Mouse (Mus musculus): Measurements from ENCODE around the gene Rab40c.

The Rab40c gene
- long read RNA-seq, experiment 1, transcript Rab40c-201 (7 exons, 2,466 nt), result major isoform, 6 of 26 reads
- long read RNA-seq, experiment 1, partial matches to known transcripts, result 10 of 26 reads
- long read RNA-seq, experiment 1, other reads (novel, unspliced or antisense), result 6 of 26 reads
- long read RNA-seq, experiment 2, partial matches to known transcripts, result 1 of 7 reads
- long read RNA-seq, experiment 2, other reads (novel, unspliced or antisense), result 2 of 7 reads

GRCm38 (mm10) chr17:25919144-25919785 lies at the start of gene Rab40c:
Gene Rab40c (minus strand): TSS chr17:25919727.
- intact Hi-C loops (cut with DNase I), result no loop called here

GRCm38 (mm10) chr17:25968176-25968575 lies 48.6 kb upstream of the Rab40c start:
- intact Hi-C loops (cut with DNase I), result no loop called here

- intact Hi-C loops (cut with DNase I), result no loop called here
Measured at GRCm38 (mm10) chr17:25967652-25968051, 48.1 kb upstream of the Rab40c start.

GRCm38 (mm10) chr17:25964271-25964670 lies 44.7 kb upstream of the Rab40c start:
- intact Hi-C loops (cut with DNase I), result no loop called here

GRCm38 (mm10) chr17:25962413-25962905 lies 42.9 kb upstream of the Rab40c start:
- intact Hi-C loops (cut with DNase I), result no loop called here

- intact Hi-C loops (cut with DNase I), result no loop called here
Measured at GRCm38 (mm10) chr17:25961566-25961965, 42.0 kb upstream of the Rab40c start.

GRCm38 (mm10) chr17:25959630-25960467 lies 40.3 kb upstream of the Rab40c start:
- intact Hi-C loops (cut with DNase I), result no loop called here

- intact Hi-C loops (cut with DNase I), result no loop called here
Measured at GRCm38 (mm10) chr17:25958771-25959494, 39.4 kb upstream of the Rab40c start.

- intact Hi-C loops (cut with DNase I), result no loop called here
Measured at GRCm38 (mm10) chr17:25957586-25958051, 38.1 kb upstream of the Rab40c start.

- intact Hi-C loops (cut with DNase I), result no loop called here
Measured at GRCm38 (mm10) chr17:25956631-25957030, 37.1 kb upstream of the Rab40c start.

GRCm38 (mm10) chr17:25956201-25956600 lies 36.7 kb upstream of the Rab40c start:
- intact Hi-C loops (cut with DNase I), result no loop called here

GRCm38 (mm10) chr17:25955736-25956135 lies 36.2 kb upstream of the Rab40c start:
- intact Hi-C loops (cut with DNase I), result no loop called here

GRCm38 (mm10) chr17:25954671-25955070 lies 35.1 kb upstream of the Rab40c start:
- intact Hi-C loops (cut with DNase I), result no loop called here

GRCm38 (mm10) chr17:25953161-25953560 lies 33.6 kb upstream of the Rab40c start:
- intact Hi-C loops (cut with DNase I), result no loop called here

GRCm38 (mm10) chr17:25951803-25952623 lies 32.5 kb upstream of the Rab40c start, which contains the start of gene A930017K11Rik:
Gene A930017K11Rik (minus strand): TSS chr17:25952565.
- intact Hi-C loops (cut with DNase I), result no loop called here

- intact Hi-C loops (cut with DNase I), result no loop called here
Measured at GRCm38 (mm10) chr17:25951225-25951802, 31.8 kb upstream of the Rab40c start.

- intact Hi-C loops (cut with DNase I), result no loop called here
Measured at GRCm38 (mm10) chr17:25950706-25951105, 31.2 kb upstream of the Rab40c start.

GRCm38 (mm10) chr17:25949981-25950380 lies 30.5 kb upstream of the Rab40c start:
- intact Hi-C loops (cut with DNase I), result no loop called here

- intact Hi-C loops (cut with DNase I), result no loop called here
Measured at GRCm38 (mm10) chr17:25948051-25948450, 28.5 kb upstream of the Rab40c start.

- intact Hi-C loops (cut with DNase I), result no loop called here
Measured at GRCm38 (mm10) chr17:25947576-25947975, 28.0 kb upstream of the Rab40c start.
